Mouse (Mus musculus): Measurements from ENCODE around the gene Gba. TPM values are rescaled to one million over a fixed set of nuclear protein-coding genes. Genes with fewer than 3 reads are reported as not detected.
"Not testable (repeated sequence)": the region's sequence is repeated elsewhere in the genome, so short reads cannot be mapped to it uniquely, and the experiment has no call there.

Gene Gba
- total and polyA plus RNA-seq, 3 experiments, result 63.6 to 65.3 (median 64.1) TPM

DNA sequence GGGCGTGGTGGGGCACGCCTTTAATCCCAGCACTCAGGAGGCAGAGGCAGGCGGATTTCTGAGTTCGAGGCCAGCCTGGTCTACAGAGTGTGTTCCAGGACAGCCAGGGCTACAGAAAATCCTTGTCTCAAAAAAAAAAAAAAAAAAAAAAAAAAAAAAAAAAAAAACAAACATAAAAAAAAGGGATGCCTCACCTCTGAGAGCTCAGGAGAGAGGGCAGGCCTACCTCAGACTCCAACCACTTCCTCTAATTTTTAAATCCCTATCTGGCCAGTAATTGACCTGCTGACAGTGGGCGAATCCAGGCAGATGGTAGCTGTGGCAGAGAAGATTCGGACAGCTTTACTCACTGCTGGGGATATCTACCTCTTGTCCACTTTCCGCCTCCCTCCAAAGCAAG lies 13.7 kb downstream of the Gba start:
- in situ Hi-C loops (cut with MboI; ENCODE audit: low pct_ligation_motif_present, low pct_unique_long_range_greater_than_20kb, low sequenced_read_pairs); H3K27me3 ChIP-seq (replicated peaks); dilution Hi-C loops (cut with MboI; ENCODE audit: extremely low pct_ligation_motif_present, extremely low pct_unique_long_range_greater_than_20kb, low sequenced_read_pairs); H3K9ac ChIP-seq (ENCODE audit: insufficient read depth, low read depth); H3K4me2 ChIP-seq (ENCODE audit: insufficient read depth, low read depth, poor library complexity, severe bottlenecking); DNase-seq (ENCODE audit: extremely low read depth); H3K9me3 ChIP-seq (replicated peaks; ENCODE audit: low read length); H3K4me3 ChIP-seq (replicated peaks in 1 of 3; ENCODE audit: low read depth in 2 of 3, low read length in 2 of 3, poor library complexity in 1 of 3); H3K27ac ChIP-seq (ENCODE audit: insufficient read depth, low read depth): not testable (repeated sequence)
- peak; percentile 22; the same call in 1 of the 2 replicates for TF ChIP-seq ZNF384 (IDR thresholded peaks at IDR 0.05; ENCODE audit: low read depth, low read length)
- Histone ChIP-seq H3K79me2 (replicated peaks; ENCODE audit: control insufficient read depth, extremely low read depth, insufficient read depth, poor library complexity, severe bottlenecking) (peaks cover 14% of the 10 kb centered on the region), H3K36me3 (replicated peaks in 1 of 2; ENCODE audit: control insufficient read depth in 1 of 2, insufficient read depth in 1 of 2, low read length in 1 of 2) (peaks cover 2 to 23% of the 10 kb centered on the region in 2 experiments), H3K4me1 (ENCODE audit: control insufficient read depth in 1 of 2, insufficient read depth in 2 of 2) (peaks cover 5 to 33% of the 10 kb centered on the region in 2 experiments; a peak in 3 of 4 replicates)

GRCm38 (mm10) chr3:89218271-89218670 lies 15.5 kb downstream of the Gba start:
- H3K4me3 ChIP-seq (replicated peaks in 1 of 3; ENCODE audit: low read depth in 2 of 3, low read length in 2 of 3, poor library complexity in 1 of 3), result no peak overlapping the region
- peaks cover 3% of the 10 kb centered on the region; the same call in 1 of the 2 replicates for H3K79me2 ChIP-seq (replicated peaks; ENCODE audit: control insufficient read depth, extremely low read depth, insufficient read depth, poor library complexity, severe bottlenecking)
- H3K9ac ChIP-seq (ENCODE audit: insufficient read depth, low read depth), result no peak overlapping the region
- no peaks in the 10 kb centered on the region for H3K9me3 ChIP-seq (replicated peaks; ENCODE audit: low read length)
- in situ Hi-C loops (cut with MboI; ENCODE audit: low pct_ligation_motif_present, low pct_unique_long_range_greater_than_20kb, low sequenced_read_pairs) (no loop called here), dilution Hi-C loops (cut with MboI; ENCODE audit: extremely low pct_ligation_motif_present, extremely low pct_unique_long_range_greater_than_20kb, low sequenced_read_pairs) (no loop called here)
- no peak overlapping the region for H3K27ac ChIP-seq (ENCODE audit: insufficient read depth, low read depth)
- H3K4me2 ChIP-seq (ENCODE audit: insufficient read depth, low read depth, poor library complexity, severe bottlenecking), result no peak overlapping the region
- H3K36me3 ChIP-seq (replicated peaks in 1 of 2; ENCODE audit: control insufficient read depth in 1 of 2, insufficient read depth in 1 of 2, low read length in 1 of 2), result peaks cover 0 to 15% of the 10 kb centered on the region in 2 experiments
- H3K4me1 ChIP-seq (ENCODE audit: control insufficient read depth in 1 of 2, insufficient read depth in 2 of 2), result peaks cover 0 to 17% of the 10 kb centered on the region in 2 experiments; a peak in 3 of 4 replicates
- DNase-seq (ENCODE audit: extremely low read depth), result no peak
- H3K27me3 ChIP-seq (replicated peaks), result no peaks in the 10 kb centered on the region
- no peak for TF ChIP-seq MAZ (IDR thresholded peaks at IDR 0.05; ENCODE audit: low read depth, low read length)
- no peak for TF ChIP-seq EP300 (IDR thresholded peaks at IDR 0.05; ENCODE audit: low read length)
- no peak for TF ChIP-seq POLR2A (IDR thresholded peaks at IDR 0.05; ENCODE audit: low read depth, low read length)
- TF ChIP-seq USF2 (conservative IDR thresholded peaks at IDR 0.05; ENCODE audit: low read depth, low read length), result no peak
- no peak for TF ChIP-seq RAD21 (IDR thresholded peaks at IDR 0.05; ENCODE audit: low read depth, low read length)
- no peak for TF ChIP-seq RCOR1 (conservative IDR thresholded peaks at IDR 0.05; ENCODE audit: low read depth, low read length)
- no peak for TF ChIP-seq ETS1 (conservative IDR thresholded peaks at IDR 0.05; ENCODE audit: low read depth, low read length)
- no peak for TF ChIP-seq KAT2A (IDR thresholded peaks at IDR 0.05; ENCODE audit: insufficient replicate concordance, low read length)
- no peak for TF ChIP-seq ZC3H11A (IDR thresholded peaks at IDR 0.05; ENCODE audit: low read depth, low read length)
- no peak for TF ChIP-seq MYC (IDR thresholded peaks at IDR 0.05; ENCODE audit: low read depth, low read length)
- no peak for TF ChIP-seq TBP (conservative IDR thresholded peaks at IDR 0.05; ENCODE audit: low read depth, low read length)
- TF ChIP-seq TCF12 (IDR thresholded peaks at IDR 0.05; ENCODE audit: low read depth, low read length), result no peak
- TF ChIP-seq POLR2AphosphoS2 (IDR thresholded peaks at IDR 0.05; ENCODE audit: low read depth, low read length), result no peak
- TF ChIP-seq ZKSCAN1 (IDR thresholded peaks at IDR 0.05; ENCODE audit: borderline replicate concordance, low read depth, low read length), result no peak
- no peak for TF ChIP-seq SIN3A (IDR thresholded peaks at IDR 0.05; ENCODE audit: low read length)
- TF ChIP-seq ZNF384 (IDR thresholded peaks at IDR 0.05; ENCODE audit: low read depth, low read length), result no peak

Measured in CH12.LX (cell line).